Mouse (Mus musculus) cerebellum, adult 8-10 months (tissue): ENCODE measurements at regions not wholly inside any gene's neighbourhood (a gene's known extent, or its start where the extent isn't known, plus 50 kb on each side); places are given as distances from the start of the nearest gene placed in this dataset.

Experiments
- DNase-seq: peaks from one replicate; pipeline ENCODE4 v3.0.0; 2022

GRCm38 (mm10) chr16:10098511-10098910 lies 71.5 kb upstream of the Rpl39l start:
- DNase-seq = no peak

- DNase-seq = peak; percentile 22
These were observed 81.3 kb upstream of the Rpl39l start for GRCm38 (mm10) chr16:10088461-10089353.

DNA sequence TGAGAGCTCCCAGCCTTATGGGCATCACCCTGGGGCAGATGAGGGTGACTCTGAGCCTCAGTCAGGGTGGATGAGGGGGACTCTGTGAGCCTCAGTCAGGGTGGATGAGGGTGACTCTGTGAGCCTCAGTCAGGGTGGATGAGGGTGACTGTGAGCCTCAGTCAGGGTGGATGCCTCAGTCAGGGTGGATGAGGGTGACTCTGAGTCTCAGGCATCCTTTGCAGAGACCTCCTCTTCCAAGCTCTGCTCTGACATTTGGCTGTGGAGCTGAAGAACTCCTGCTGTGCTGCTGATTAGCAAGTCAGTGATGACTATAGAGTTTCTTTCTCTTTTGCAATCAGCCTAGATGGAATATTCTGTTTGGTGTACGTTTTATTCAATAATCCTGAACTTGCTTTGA lies 83.7 kb upstream of the Rpl39l start:
- no peak for DNase-seq

DNA sequence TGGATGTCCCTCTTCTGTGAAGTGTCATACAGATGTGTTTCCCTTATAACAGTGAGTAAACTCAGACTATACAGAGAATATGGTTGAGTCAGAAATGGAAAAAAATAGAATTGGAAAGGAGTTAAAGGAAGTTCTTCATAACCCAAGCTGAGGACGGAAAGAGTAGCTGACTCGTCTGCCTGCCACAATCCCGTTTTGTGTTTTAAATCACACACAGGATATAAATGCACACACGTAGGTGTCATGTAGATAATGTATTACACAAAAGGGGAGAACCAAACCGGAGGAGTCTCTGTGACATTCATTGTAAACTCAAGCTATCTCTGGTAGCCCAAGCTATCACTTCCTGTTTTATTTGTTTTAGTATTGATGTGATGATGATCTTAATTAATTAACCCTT lies 84.6 kb upstream of the Rpl39l start:
- DNase-seq = no peak

DNA sequence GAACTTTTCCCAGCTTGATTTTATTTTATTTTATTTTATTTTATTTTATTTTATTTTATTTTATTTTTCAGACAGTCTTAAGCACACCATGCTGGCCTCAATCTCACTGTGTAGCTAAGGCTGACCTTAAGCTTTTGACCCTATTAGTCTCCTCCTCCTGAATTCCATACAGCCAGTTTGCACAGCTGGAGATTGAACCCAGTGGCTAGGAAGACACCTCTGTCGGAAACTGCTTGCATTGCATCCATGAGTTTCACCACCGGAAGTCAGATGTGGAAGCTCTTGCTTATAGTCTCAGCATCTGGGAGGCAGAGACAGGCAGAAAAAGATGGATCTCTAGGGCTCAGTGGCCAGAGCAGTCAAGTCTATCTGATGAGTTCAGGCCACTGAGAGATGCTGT lies 86.4 kb upstream of the Grin2a start:
- no peak for DNase-seq

DNA sequence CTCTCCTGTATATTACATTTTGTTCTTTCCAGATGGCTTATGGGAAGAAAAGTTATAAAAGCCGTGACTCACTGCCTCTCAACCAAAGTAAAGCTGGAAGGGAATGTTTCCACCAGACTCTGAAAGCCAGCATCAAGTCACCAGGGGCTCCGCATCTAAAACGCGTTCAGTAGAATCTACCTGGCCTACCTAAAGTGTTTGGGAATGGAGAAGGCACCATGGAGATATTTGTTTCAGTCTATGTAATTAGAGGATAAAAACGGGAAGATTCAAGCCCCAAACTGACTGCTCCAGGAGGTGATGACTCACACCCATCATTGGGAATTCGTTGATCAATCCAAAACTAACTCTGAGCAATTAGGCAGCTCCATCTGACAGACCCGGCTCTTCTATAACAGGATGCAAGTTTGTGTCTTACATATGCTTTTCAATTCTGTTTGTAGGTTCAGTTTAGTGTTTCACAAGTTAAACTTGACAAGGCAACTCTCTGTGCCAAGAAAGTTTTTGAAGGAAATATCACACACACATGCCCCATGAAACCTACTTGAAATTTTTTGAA lies 84.8 kb upstream of the Grin2a start:
- DNase-seq = no peak

- DNase-seq = peak; percentile 71
These were observed 77.8 kb upstream of the Grin2a start for GRCm38 (mm10) chr16:10073158-10073557.

DNA sequence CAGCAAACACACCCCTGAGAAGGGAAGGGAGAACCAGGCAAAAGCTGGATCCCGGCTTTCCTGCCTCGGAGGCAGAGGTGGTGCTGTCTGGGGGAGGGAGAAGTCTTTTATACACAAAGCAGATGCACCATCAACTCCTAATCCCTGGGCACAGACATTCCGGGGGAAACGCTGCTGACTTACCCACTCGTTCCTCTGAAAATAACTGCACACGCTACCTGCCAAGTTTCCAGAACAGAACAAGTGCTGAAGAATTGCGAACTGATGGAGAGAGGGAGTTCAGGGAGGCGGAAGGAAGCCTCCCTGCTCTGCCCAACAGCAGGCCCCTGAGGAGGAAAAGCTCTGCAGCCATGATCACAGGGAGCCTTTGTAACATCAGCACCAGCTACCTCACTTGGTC lies 68.1 kb upstream of the Grin2a start:
- DNase-seq = no peak

DNA sequence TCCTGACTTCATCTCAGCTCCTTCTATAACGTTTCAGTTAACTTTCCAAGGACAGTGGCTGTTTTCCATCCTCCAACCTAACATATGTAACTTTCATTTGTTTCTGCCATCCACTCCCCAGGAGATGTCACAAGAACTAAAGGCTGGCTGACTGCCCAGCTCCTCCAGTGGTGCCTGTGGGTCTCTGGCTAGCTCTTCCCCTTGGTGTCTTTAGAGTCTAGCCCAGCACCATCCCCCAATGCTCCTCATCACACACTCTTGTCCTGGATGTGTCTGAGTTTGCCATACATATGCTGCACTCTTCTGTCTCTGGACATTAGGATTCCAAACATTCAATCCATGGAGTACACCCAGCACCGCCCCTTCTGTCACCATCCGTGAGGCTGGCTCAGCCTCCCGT lies 62.7 kb upstream of the Grin2a start:
- no peak for DNase-seq
